Mouse (Mus musculus): ENCODE measurements around the gene Klhl30. TPM values are rescaled to one million over a fixed set of nuclear protein-coding genes. Genes with fewer than 3 reads are reported as not detected.

Klhl30 gene
- polyA plus RNA-seq, 2 experiments, result 3.7 to 4.1 TPM

GRCm38 (mm10) chr1:91369408-91369807, 18.6 kb downstream of the Klhl30 start:
- peaks cover 47% of the 10 kb centered on the region for H3K36me3 ChIP-seq (ENCODE audit: control insufficient read depth, insufficient read depth, low read length)

GRCm38 (mm10) chr1:91370055-91370454, 19.2 kb downstream of the Klhl30 start:
- 87% methylated on average over 23 of the region's 23 CpGs for WGBS
- peaks cover 54% of the 10 kb centered on the region for H3K36me3 ChIP-seq (ENCODE audit: control insufficient read depth, insufficient read depth, low read length)
- H3K4me1 ChIP-seq (ENCODE audit: control insufficient read depth, insufficient read depth, low read length), result 0 out of 2 replicates have a peak, but pooled peaks cover 2% of the 10 kb centered on the region
- H3K27ac ChIP-seq (replicated peaks; ENCODE audit: low read depth, low read length), result no peak overlapping the region
- H3K9ac ChIP-seq (ENCODE audit: low read depth, low read length, severe bottlenecking), result no peak overlapping the region
- H3K9me3 ChIP-seq (ENCODE audit: control insufficient read depth, low read length), result no peaks in the 10 kb centered on the region
- DNase-seq (ENCODE audit: low spot score) (no peak), ATAC-seq (ENCODE audit: low FRiP score, low read depth) (no peak)
- H3K4me2 ChIP-seq (replicated peaks; ENCODE audit: low read depth, low read length, severe bottlenecking), result no peak overlapping the region
- no peak overlapping the region for H3K4me3 ChIP-seq (replicated peaks; ENCODE audit: low read length)
- TF ChIP-seq POLR2A (IDR thresholded peaks at IDR 0.05; ENCODE audit: borderline replicate concordance, extremely low read depth, insufficient read depth, insufficient read length), result no peak
- peaks cover 5% of the 10 kb centered on the region; the same call in 1 of the 2 replicates for H3K27me3 ChIP-seq (ENCODE audit: control insufficient read depth, insufficient read depth, low read length)

More at GRCm38 (mm10) chr1:91369408-91369807, 18.6 kb downstream of the Klhl30 start:
- TF ChIP-seq POLR2A (IDR thresholded peaks at IDR 0.05; ENCODE audit: borderline replicate concordance, extremely low read depth, insufficient read depth, insufficient read length), result no peak
- Histone ChIP-seq H3K27me3 (ENCODE audit: control insufficient read depth, insufficient read depth, low read length) (peaks cover 5% of the 10 kb centered on the region; the same call in 1 of the 2 replicates), H3K9me3 (ENCODE audit: control insufficient read depth, low read length) (no peaks in the 10 kb centered on the region), H3K27ac (replicated peaks; ENCODE audit: low read depth, low read length) (no peak overlapping the region), H3K4me3 (replicated peaks; ENCODE audit: low read length) (no peak overlapping the region), H3K9ac (ENCODE audit: low read depth, low read length, severe bottlenecking) (no peak overlapping the region), H3K4me2 (replicated peaks; ENCODE audit: low read depth, low read length, severe bottlenecking) (no peak overlapping the region), H3K4me1 (ENCODE audit: control insufficient read depth, insufficient read depth, low read length) (0 out of 2 replicates have a peak, but pooled peaks cover 2% of the 10 kb centered on the region)
- 65% methylated on average over 4 of the region's 4 CpGs for WGBS
- DNase-seq (ENCODE audit: low spot score) (no peak), ATAC-seq (ENCODE audit: low FRiP score, low read depth) (no peak)

GRCm38 (mm10) chr1:91373414-91373835, 22.6 kb downstream of the Klhl30 start:
- Histone ChIP-seq H3K9me3 (ENCODE audit: control insufficient read depth, low read length) (no peaks in the 10 kb centered on the region), H3K36me3 (ENCODE audit: control insufficient read depth, insufficient read depth, low read length) (peaks cover 87% of the 10 kb centered on the region), H3K4me3 (replicated peaks; ENCODE audit: low read length) (no peak overlapping the region), H3K27ac (replicated peaks; ENCODE audit: low read depth, low read length) (no peak overlapping the region), H3K27me3 (ENCODE audit: control insufficient read depth, insufficient read depth, low read length) (no peaks in the 10 kb centered on the region), H3K4me1 (ENCODE audit: control insufficient read depth, insufficient read depth, low read length) (no peaks in the 10 kb centered on the region), H3K9ac (ENCODE audit: low read depth, low read length, severe bottlenecking) (no peak overlapping the region), H3K4me2 (replicated peaks; ENCODE audit: low read depth, low read length, severe bottlenecking) (no peak overlapping the region)
- no peak for DNase-seq (ENCODE audit: low spot score)
- peak; percentile 13; the same call in 1 of the 2 replicates for ATAC-seq (ENCODE audit: low FRiP score, low read depth)
- WGBS, result 91% methylated on average over 6 of the region's 6 CpGs
- TF ChIP-seq POLR2A (IDR thresholded peaks at IDR 0.05; ENCODE audit: borderline replicate concordance, extremely low read depth, insufficient read depth, insufficient read length), result no peak

GRCm38 (mm10) chr1:91380453-91381090, 29.8 kb downstream of the Klhl30 start:
- Histone ChIP-seq H3K4me3 (replicated peaks; ENCODE audit: low read length) (no peak overlapping the region), H3K36me3 (ENCODE audit: control insufficient read depth, insufficient read depth, low read length) (peaks cover 95% of the 10 kb centered on the region), H3K9me3 (ENCODE audit: control insufficient read depth, low read length) (no peaks in the 10 kb centered on the region), H3K27me3 (ENCODE audit: control insufficient read depth, insufficient read depth, low read length) (no peaks in the 10 kb centered on the region), H3K27ac (replicated peaks; ENCODE audit: low read depth, low read length) (no peak overlapping the region), H3K4me2 (replicated peaks; ENCODE audit: low read depth, low read length, severe bottlenecking) (no peak overlapping the region), H3K4me1 (ENCODE audit: control insufficient read depth, insufficient read depth, low read length) (no peaks in the 10 kb centered on the region), H3K9ac (ENCODE audit: low read depth, low read length, severe bottlenecking) (no peak overlapping the region)
- DNase-seq (ENCODE audit: low spot score) (peak; percentile 86), ATAC-seq (ENCODE audit: low FRiP score, low read depth) (peak; percentile 73)
- TF ChIP-seq POLR2A (IDR thresholded peaks at IDR 0.05; ENCODE audit: borderline replicate concordance, extremely low read depth, insufficient read depth, insufficient read length), result no peak
- WGBS, result 61% methylated on average over 7 of the region's 7 CpGs

GRCm38 (mm10) chr1:91381091-91381471, 30.3 kb downstream of the Klhl30 start:
- H3K27ac ChIP-seq (replicated peaks; ENCODE audit: low read depth, low read length), result no peak overlapping the region
- no peaks in the 10 kb centered on the region for H3K27me3 ChIP-seq (ENCODE audit: control insufficient read depth, insufficient read depth, low read length)
- no peaks in the 10 kb centered on the region for H3K4me1 ChIP-seq (ENCODE audit: control insufficient read depth, insufficient read depth, low read length)
- no peak for TF ChIP-seq POLR2A (IDR thresholded peaks at IDR 0.05; ENCODE audit: borderline replicate concordance, extremely low read depth, insufficient read depth, insufficient read length)
- H3K4me3 ChIP-seq (replicated peaks; ENCODE audit: low read length), result no peak overlapping the region
- H3K9me3 ChIP-seq (ENCODE audit: control insufficient read depth, low read length), result no peaks in the 10 kb centered on the region
- H3K4me2 ChIP-seq (replicated peaks; ENCODE audit: low read depth, low read length, severe bottlenecking), result no peak overlapping the region
- ATAC-seq (ENCODE audit: low FRiP score, low read depth) (no peak), DNase-seq (ENCODE audit: low spot score) (no peak)
- no peak overlapping the region for H3K9ac ChIP-seq (ENCODE audit: low read depth, low read length, severe bottlenecking)
- H3K36me3 ChIP-seq (ENCODE audit: control insufficient read depth, insufficient read depth, low read length), result peaks cover 94% of the 10 kb centered on the region
- 93% methylated on average over 4 of the region's 4 CpGs for WGBS

Measured in limb, embryonic 14.5 days (tissue).